Mouse (Mus musculus) C2C12 (cell line): ENCODE data around the gene Gm6525. TPM values are rescaled to one million over a fixed set of nuclear protein-coding genes. Genes with fewer than 3 reads are reported as not detected.

Experiments used
- H3K27me3 ChIP-seq: one replicate; pipeline ENCODE4 v1.6.1; 2011; ENCODE audit not compliant: control insufficient read depth, insufficient read depth, insufficient read length
- H3K36me3 ChIP-seq: one replicate; pipeline ENCODE4 v1.6.1; 2011; ENCODE audit not compliant: control insufficient read depth, insufficient read depth
- H3K4me3 ChIP-seq: one replicate; pipeline ENCODE4 v1.5.1; 2011; ENCODE audit warnings: mild to moderate bottlenecking, control low read depth; ENCODE audit not compliant: poor library complexity, insufficient read depth, severe bottlenecking
- H3K79me2 ChIP-seq: one replicate; pipeline ENCODE4 v1.6.1; 2011; ENCODE audit not compliant: control insufficient read depth, insufficient read depth
- H3K79me3 ChIP-seq: one replicate; pipeline ENCODE4 v1.6.1; 2011; ENCODE audit warnings: low read depth, control low read depth
- H3ac ChIP-seq: one replicate; pipeline ENCODE3; 2011; ENCODE audit warnings: low read depth; ENCODE audit not compliant: control insufficient read depth, insufficient read length
- CEBPB ChIP-seq: IDR thresholded peaks from one replicate; pipeline ENCODE4 v1.6.1; 2011; ENCODE audit warnings: low read depth, mild to moderate bottlenecking, control low read depth, moderate library complexity
- CTCF ChIP-seq: IDR thresholded peaks from one replicate; pipeline ENCODE4 v1.5.1; 2011; ENCODE audit not compliant: control insufficient read depth, insufficient read depth, insufficient read length
- FOSL1 ChIP-seq: IDR thresholded peaks from one replicate; pipeline ENCODE4 v1.8.0; 2011; ENCODE audit warnings: mild to moderate bottlenecking, low read length; ENCODE audit not compliant: poor library complexity, insufficient read depth, severe bottlenecking
- MAX ChIP-seq: IDR thresholded peaks from one replicate; pipeline ENCODE4 v1.6.1; 2011; ENCODE audit warnings: mild to moderate bottlenecking, control low read depth
- MYOD1 ChIP-seq: IDR thresholded peaks from one replicate; pipeline ENCODE4 v1.6.1; 2011; ENCODE audit warnings: low read depth; ENCODE audit not compliant: control insufficient read depth, insufficient read length
- MYOG ChIP-seq: IDR thresholded peaks from one replicate; pipeline ENCODE4 v1.6.1; 2011; ENCODE audit not compliant: control insufficient read depth, insufficient read length; ENCODE audit errors: extremely low read depth
- USF1 ChIP-seq: IDR thresholded peaks from one replicate; pipeline ENCODE4 v1.6.1; 2011; ENCODE audit warnings: low read depth, mild to moderate bottlenecking, control low read depth, moderate library complexity
- polyA plus RNA-seq: library from polyadenylated mRNA; unstranded; fragments of >200 nt; fragmentation: generic; extraction: Trizol; gene quantifications from one replicate; pipeline ENCODE4 v1.2.1, GENCODE M21; 2012; ENCODE audit warnings: missing spikeins

Gm6525 gene
- polyA plus RNA-seq, 1 experiment = 0.08 TPM

DNA sequence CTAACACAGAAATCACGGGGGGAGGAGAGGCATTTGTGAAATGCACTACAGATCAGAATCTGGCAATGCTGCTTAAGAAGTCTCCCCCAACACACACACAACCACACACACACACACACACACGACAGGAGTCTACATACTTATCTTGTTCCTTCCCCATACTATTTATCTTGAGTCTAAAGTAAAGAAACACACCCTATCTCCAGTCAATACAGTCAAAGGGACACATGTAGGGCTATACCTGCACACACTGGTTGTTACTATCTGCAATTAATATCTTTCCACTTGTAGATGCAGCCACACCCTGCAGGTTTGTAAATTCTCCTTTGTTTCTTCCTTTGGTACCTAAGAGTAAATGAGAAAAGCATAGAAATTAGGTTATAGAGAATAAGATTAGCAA is 3.9 kb downstream of the Gm6525 start:
- Histone ChIP-seq H3K27me3 (no peaks in the 10 kb centered on the region), H3ac (no peak overlapping the region), H3K36me3 (no peaks in the 10 kb centered on the region), H3K79me3 (no peaks in the 10 kb centered on the region), H3K79me2 (no peaks in the 10 kb centered on the region), H3K4me3 (no peak overlapping the region)
- TF ChIP-seq MAX = no peak
- TF ChIP-seq USF1 = no peak
- no peak for TF ChIP-seq MYOD1
- TF ChIP-seq FOSL1 = no peak
- no peak for TF ChIP-seq CTCF
- no peak for TF ChIP-seq CEBPB
- no peak for TF ChIP-seq MYOG

DNA sequence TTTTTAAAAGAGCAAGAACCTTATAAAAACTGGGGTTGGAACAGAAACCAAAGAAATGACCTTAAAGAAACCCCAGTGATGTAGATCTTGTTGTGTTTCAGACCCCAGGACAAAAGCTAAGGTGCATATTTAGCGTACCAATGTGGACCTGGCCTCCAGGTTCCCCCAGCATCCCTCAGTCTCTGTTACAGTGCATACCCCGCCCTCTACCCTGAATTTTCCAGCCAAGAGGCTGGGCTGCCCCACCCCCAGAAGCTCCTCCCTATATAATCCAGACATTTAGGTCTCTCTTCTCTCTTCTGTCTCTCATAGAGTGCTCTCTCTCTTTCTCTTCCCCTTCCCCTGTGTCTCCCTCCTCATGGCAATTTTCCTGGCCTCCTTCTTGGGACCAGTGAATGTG is 6.4 kb downstream of the Gm6525 start:
- Histone ChIP-seq H3K79me3 (no peaks in the 10 kb centered on the region), H3K4me3 (no peak overlapping the region), H3ac (no peak overlapping the region), H3K79me2 (no peaks in the 10 kb centered on the region), H3K27me3 (no peaks in the 10 kb centered on the region), H3K36me3 (no peaks in the 10 kb centered on the region)
- TF ChIP-seq USF1 = no peak
- no peak for TF ChIP-seq MYOD1
- no peak for TF ChIP-seq MYOG
- no peak for TF ChIP-seq CTCF
- no peak for TF ChIP-seq FOSL1
- no peak for TF ChIP-seq CEBPB
- TF ChIP-seq MAX = no peak

DNA sequence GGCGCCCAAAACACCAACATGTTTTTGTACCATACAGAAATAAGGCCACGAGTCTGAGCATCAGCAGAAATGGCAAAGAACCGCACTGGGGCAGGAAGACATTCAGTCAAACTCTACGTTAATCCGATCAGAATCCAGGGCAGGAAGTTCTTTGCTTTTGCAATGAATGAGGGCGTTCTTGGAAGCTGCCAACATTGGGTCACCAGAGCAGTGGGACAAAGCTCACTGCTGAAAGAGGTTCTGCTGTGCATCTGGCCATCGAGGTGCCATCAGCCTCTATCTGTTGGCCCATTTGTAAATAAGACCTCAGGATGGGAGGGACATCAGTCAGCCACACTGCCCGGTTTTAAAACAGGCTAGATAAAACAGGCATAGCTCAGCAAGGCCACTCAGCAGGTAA is 7.2 kb downstream of the Gm6525 start:
- no peaks in the 10 kb centered on the region for H3K79me3 ChIP-seq
- H3K79me2 ChIP-seq = no peaks in the 10 kb centered on the region
- no peak for TF ChIP-seq MYOG
- TF ChIP-seq FOSL1 = no peak
- no peak for TF ChIP-seq MAX
- no peak overlapping the region for H3ac ChIP-seq
- no peak overlapping the region for H3K4me3 ChIP-seq
- no peaks in the 10 kb centered on the region for H3K36me3 ChIP-seq
- no peaks in the 10 kb centered on the region for H3K27me3 ChIP-seq

DNA sequence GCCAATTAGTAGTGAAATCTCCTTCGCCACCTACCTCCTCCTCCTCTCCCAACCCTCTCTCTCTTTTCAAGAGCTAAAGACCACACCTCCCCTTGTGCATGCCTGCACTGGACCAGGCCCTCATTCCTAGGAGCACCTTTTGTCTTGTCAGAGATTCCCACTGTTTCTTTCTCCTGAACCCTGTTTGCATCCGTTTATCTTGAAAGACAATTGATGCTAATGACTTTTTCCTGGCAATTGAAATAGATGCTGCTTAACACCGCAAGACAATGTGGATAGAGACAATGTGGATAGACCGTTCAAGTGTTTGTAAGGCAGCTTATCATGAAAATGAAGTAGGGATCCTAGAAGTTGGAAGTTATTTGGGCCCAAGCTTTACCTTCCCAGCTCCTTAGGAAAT is 7.8 kb downstream of the Gm6525 start:
- no peaks in the 10 kb centered on the region for H3K79me2 ChIP-seq
- no peaks in the 10 kb centered on the region for H3K27me3 ChIP-seq
- TF ChIP-seq MAX (no peak), MYOD1 (no peak), USF1 (no peak), CEBPB (no peak), FOSL1 (no peak), MYOG (no peak), CTCF (no peak)
- no peaks in the 10 kb centered on the region for H3K79me3 ChIP-seq
- H3K4me3 ChIP-seq = no peak overlapping the region
- H3ac ChIP-seq = no peak overlapping the region
- H3K36me3 ChIP-seq = no peaks in the 10 kb centered on the region

DNA sequence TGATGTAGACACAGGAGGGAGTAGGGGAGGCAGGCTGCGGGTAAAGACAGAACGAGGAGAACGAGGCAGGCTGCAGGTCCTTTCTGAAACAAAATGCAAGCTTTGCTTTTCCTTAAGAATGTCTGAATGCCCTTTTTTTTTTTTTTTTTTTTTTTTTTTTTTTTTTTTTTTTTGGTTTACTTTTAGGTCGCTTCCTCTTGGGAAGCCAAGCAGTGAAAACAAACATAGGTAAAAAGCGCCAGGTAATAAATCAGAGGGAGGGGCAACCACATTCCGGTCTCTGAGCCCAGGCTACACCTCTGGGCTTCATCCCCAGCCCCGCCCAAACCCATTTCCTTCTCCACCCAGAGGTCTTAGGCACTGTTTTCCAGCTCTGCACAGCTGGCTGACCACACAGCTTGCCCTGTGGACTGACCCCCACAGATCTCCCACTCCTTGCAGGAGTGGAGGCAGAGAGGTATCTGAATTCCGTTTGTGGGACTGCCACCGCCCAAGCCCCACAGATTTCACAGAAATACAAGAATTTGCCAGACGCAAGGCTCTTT is 15.8 kb downstream of the Gm6525 start:
- Histone ChIP-seq H3K79me2 (no peaks in the 10 kb centered on the region), H3K4me3 (no peak overlapping the region), H3K36me3 (no peaks in the 10 kb centered on the region), H3K79me3 (no peaks in the 10 kb centered on the region), H3ac (no peak overlapping the region), H3K27me3 (no peaks in the 10 kb centered on the region)
- no peak for TF ChIP-seq MYOD1

DNA sequence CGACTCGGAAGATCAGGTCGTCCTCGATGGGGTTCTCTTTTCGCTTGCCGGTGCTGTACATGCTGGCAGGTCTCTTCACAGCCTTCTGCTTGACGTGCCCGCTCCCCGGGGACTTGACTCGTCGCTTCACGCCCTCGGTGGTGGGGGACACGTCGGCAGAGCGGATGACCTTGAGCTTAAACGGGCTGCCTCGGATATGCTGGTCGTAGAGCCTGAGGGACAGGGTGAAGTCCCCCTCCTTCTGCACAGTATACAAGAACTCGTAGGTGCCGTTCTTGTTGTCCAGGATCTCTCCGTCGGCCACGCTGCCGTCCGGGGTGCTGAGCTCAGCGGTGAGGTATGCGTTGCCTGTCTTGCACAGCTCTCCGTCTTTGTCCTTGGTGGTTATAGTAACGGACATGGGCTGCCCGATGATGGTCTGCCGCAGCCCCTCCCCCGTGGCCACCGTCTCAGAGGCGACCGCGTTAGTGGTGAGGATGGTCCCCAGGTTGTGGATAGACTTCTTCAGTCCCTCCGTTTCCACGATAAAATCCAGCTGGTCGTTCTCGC is 16.7 kb downstream of the Gm6525 start:
- Histone ChIP-seq H3K4me3 (no peak overlapping the region), H3K79me2 (no peaks in the 10 kb centered on the region), H3ac (no peak overlapping the region), H3K27me3 (no peaks in the 10 kb centered on the region), H3K36me3 (no peaks in the 10 kb centered on the region), H3K79me3 (no peaks in the 10 kb centered on the region)
- TF ChIP-seq MYOD1 (no peak), CTCF (no peak), CEBPB (no peak), USF1 (no peak)
